Mouse (Mus musculus) hindbrain, postnatal 0 days (tissue): ENCODE measurements at regions not wholly inside any gene's neighbourhood (a gene's known extent, or its start where the extent isn't known, plus 50 kb on each side); places are given as distances from the start of the nearest gene placed in this dataset.

Experiments
- ATAC-seq: fragments of 200-750 bp; cut with Nextera tagmentation; 2 replicates; pipeline ENCODE4 v1.8.0; 2017; ENCODE audit warnings: mild to moderate bottlenecking, moderate TSS enrichment, moderate library complexity
- DNase-seq: peaks from one replicate; pipeline ENCODE4 v3.0.0-alpha.2; 2015; ENCODE audit warnings: low spot score
- H3K27ac ChIP-seq: fragments of 300-500 bp; sonication (generic); 2 replicates; pipeline ENCODE4 v1.5.1; 2014; ENCODE audit warnings: mild to moderate bottlenecking
- H3K27me3 ChIP-seq: fragments of 300-500 bp; sonication (generic); 2 replicates; pipeline ENCODE4 v1.6.1; 2014; ENCODE audit warnings: low read length, mixed read lengths; ENCODE audit not compliant: insufficient read depth
- H3K36me3 ChIP-seq: fragments of 300-500 bp; sonication (generic); 2 replicates; pipeline ENCODE4 v1.6.1; 2014; ENCODE audit warnings: low read length, mixed read lengths; ENCODE audit not compliant: insufficient read depth
- H3K4me1 ChIP-seq: fragments of 300-500 bp; sonication (generic); 2 replicates; pipeline ENCODE4 v1.6.1; 2014; ENCODE audit warnings: antibody characterized with exemption, low read length, mixed read lengths; ENCODE audit not compliant: insufficient read depth
- H3K4me2 ChIP-seq: fragments of 300-500 bp; sonication (generic); 2 replicates; pipeline ENCODE4 v1.6.1; 2014; ENCODE audit warnings: low read depth, mild to moderate bottlenecking, low read length, moderate library complexity, mixed read lengths
- H3K4me3 ChIP-seq: fragments of 300-500 bp; sonication (generic); 2 replicates; pipeline ENCODE4 v1.5.1; 2014; ENCODE audit warnings: low read length
- H3K9ac ChIP-seq: fragments of 300-500 bp; sonication (generic); replicated peaks from 2 replicates; pipeline ENCODE4 v1.6.1; 2014; ENCODE audit warnings: mild to moderate bottlenecking, low read length, moderate library complexity, mixed read lengths
- H3K9me3 ChIP-seq: fragments of 300-500 bp; sonication (generic); 2 replicates; pipeline ENCODE4 v1.6.1; 2016; ENCODE audit warnings: low read length, mixed read lengths
- CTCF ChIP-seq: IDR thresholded peaks from 2 replicates; pipeline ENCODE4 v1.5.1; 2016; ENCODE audit warnings: antibody characterized with exemption, control low read depth, low read depth
- WGBS: fragments of 180-500 bp; shearing (Covaris S2); extraction: QIAGEN DNeasy Blood & Tissue Kit; methylation state at CpG from one replicate; pipeline ENCODE4 v1.1.7; 2014; 5-methylcytosine and 5-hydroxymethylcytosine counted together

- no peak for DNase-seq
- no peaks in the 10 kb centered on the region for H3K9me3 ChIP-seq
- 86% methylated on average over 2 of the region's 2 CpGs for WGBS
- no peaks in the 10 kb centered on the region for H3K36me3 ChIP-seq
- no peak overlapping the region for H3K4me2 ChIP-seq
- no peaks in the 10 kb centered on the region for H3K4me1 ChIP-seq
- H3K27ac ChIP-seq, result no peak overlapping the region
- no peak overlapping the region for H3K4me3 ChIP-seq
- no peak for ATAC-seq
- no peak for TF ChIP-seq CTCF
- no peaks in the 10 kb centered on the region for H3K27me3 ChIP-seq
- no peak overlapping the region for H3K9ac ChIP-seq
Measured at GRCm38 (mm10) chr10:65107413-65107812, 1017.3 kb upstream of the Lrrtm3 start.

GRCm38 (mm10) chr10:65084446-65084845 is 994.4 kb upstream of the Lrrtm3 start:
- DNase-seq (no peak), ATAC-seq (no peak)
- Histone ChIP-seq H3K9me3 (no peaks in the 10 kb centered on the region), H3K9ac (no peak overlapping the region), H3K27ac (no peak overlapping the region), H3K4me3 (no peak overlapping the region), H3K36me3 (no peaks in the 10 kb centered on the region), H3K4me1 (no peaks in the 10 kb centered on the region), H3K4me2 (no peak overlapping the region), H3K27me3 (no peaks in the 10 kb centered on the region)
- 69% methylated on average over 2 of the region's 2 CpGs for WGBS
- no peak for TF ChIP-seq CTCF

- 92% methylated on average over 1 of the region's 1 CpGs for WGBS
- DNase-seq (no peak), ATAC-seq (no peak)
- Histone ChIP-seq H3K9ac (no peak overlapping the region), H3K4me2 (no peak overlapping the region), H3K27ac (no peak overlapping the region), H3K27me3 (no peaks in the 10 kb centered on the region), H3K4me1 (no peaks in the 10 kb centered on the region), H3K9me3 (no peaks in the 10 kb centered on the region), H3K36me3 (no peaks in the 10 kb centered on the region), H3K4me3 (no peak overlapping the region)
- TF ChIP-seq CTCF, result no peak
Measured at GRCm38 (mm10) chr10:65081638-65082037, 991.6 kb upstream of the Lrrtm3 start.

GRCm38 (mm10) chr10:65058086-65058485 is 968.0 kb upstream of the Lrrtm3 start:
- Histone ChIP-seq H3K9me3 (no peaks in the 10 kb centered on the region), H3K9ac (no peak overlapping the region), H3K4me2 (no peak overlapping the region), H3K4me1 (no peaks in the 10 kb centered on the region), H3K27me3 (no peaks in the 10 kb centered on the region), H3K27ac (no peak overlapping the region), H3K4me3 (no peak overlapping the region), H3K36me3 (no peaks in the 10 kb centered on the region)
- no peak for TF ChIP-seq CTCF
- DNase-seq (no peak), ATAC-seq (no peak)
